Mouse (Mus musculus): ENCODE measurements around the gene Senp2.
A peak's percentile ranks its signal among the peaks of the same experiment; 100 is the strongest.

The Senp2 gene

DNA sequence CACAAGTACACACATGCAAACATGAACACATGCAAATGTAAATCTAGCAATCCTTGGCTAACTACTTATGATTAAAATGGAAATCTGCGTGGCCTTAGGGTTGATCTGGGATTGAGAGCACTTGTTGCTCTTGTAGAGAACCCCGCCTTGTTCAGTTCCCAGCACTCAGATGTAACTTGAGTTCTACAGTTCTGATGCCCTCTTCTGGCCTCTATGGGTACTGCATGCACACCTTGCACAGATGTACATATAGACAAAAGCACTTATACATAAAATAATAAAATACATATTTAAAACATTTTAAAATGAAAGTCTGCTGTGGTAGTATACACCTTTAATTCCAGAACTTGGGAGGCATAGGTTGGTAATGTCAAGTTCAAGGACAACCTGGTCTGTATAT lies 12.8 kb downstream of the Senp2 start:
- peak; percentile 38 for DNase-seq (ENCODE audit: low read depth, low spot score)

- DNase-seq (ENCODE audit: low read depth, low spot score), result no peak
These were observed 18.2 kb downstream of the Senp2 start for GRCm38 (mm10) chr16:22027474-22027873.

GRCm38 (mm10) chr16:22038554-22038953 lies 29.3 kb downstream of the Senp2 start:
- no peak for DNase-seq (ENCODE audit: low read depth, low spot score)

DNA sequence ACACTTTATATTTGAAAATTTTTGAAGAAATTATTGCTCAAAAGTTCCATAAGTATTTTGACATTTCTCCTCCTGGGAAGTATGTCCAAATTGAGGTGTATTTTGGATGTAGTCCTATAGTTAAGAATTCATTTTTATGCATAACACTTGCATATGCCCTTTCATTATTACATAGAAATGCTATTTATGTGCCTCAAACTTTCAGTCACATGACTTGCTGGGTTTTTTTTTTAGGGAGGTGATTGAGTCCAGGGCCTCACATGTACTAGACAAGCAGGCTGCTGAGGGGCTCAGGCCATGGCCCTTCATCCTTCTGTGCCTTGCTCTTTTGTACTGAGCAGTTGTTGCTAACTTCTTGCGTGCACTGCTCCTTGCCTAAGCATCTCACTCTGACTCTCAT lies 30.7 kb downstream of the Senp2 start:
- no peak for DNase-seq (ENCODE audit: low read depth, low spot score)

GRCm38 (mm10) chr16:22043830-22044229 lies 34.5 kb downstream of the Senp2 start:
- peak; percentile 12 for DNase-seq (ENCODE audit: low read depth, low spot score)

DNA sequence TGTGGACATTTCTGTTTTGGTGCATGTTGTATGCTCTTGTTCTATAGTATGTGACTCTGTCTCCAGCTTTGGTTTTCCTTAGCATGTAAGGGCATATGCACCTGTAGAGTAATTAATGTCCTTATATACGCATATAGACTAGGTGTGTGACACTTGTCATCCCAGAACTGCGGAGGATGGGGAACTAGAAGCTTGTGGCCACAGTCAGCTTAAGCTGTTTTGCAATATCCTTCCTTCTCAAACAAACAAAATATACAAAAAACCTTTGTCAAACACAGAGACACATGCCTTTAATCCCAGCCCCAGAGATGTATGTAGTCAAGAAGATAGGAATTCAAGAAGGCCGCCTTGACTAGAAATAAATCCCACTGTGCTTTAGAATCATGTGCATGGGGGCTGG lies 36.6 kb downstream of the Senp2 start:
- DNase-seq (ENCODE audit: low read depth, low spot score), result no peak

- DNase-seq (ENCODE audit: low read depth, low spot score), result no peak
These were observed 37.6 kb downstream of the Senp2 start for GRCm38 (mm10) chr16:22046739-22047366.

- no peak for DNase-seq (ENCODE audit: low read depth, low spot score)
These were observed 44.1 kb downstream of the Senp2 start for GRCm38 (mm10) chr16:22053411-22053810.

GRCm38 (mm10) chr16:22057498-22057897 lies 48.2 kb downstream of the Senp2 start:
- DNase-seq (ENCODE audit: low read depth, low spot score), result no peak

DNA sequence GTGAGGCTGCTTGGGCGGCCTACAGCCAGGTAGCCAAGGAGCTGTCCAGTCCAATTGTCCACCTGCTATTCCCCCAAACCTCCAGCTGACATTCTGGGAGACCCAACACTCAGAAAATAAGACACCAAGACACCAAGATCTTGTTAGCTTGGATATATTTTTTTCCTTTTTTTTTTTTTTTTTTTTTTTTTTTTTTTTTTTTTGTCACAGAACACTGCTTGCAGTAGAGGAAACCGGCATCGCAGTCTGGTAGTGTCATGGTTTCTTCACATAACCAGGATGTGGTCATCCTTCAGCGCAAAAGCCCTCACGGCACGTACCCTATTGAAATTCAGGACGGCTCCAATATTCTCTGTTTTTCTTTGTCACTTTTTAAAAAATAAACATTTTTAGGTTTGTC lies 49.6 kb downstream of the Senp2 start:
- no peak for DNase-seq (ENCODE audit: low read depth, low spot score)

- no peak for DNase-seq (ENCODE audit: low read depth, low spot score)
These were observed 51.1 kb downstream of the Senp2 start for GRCm38 (mm10) chr16:22060416-22060815.

DNA sequence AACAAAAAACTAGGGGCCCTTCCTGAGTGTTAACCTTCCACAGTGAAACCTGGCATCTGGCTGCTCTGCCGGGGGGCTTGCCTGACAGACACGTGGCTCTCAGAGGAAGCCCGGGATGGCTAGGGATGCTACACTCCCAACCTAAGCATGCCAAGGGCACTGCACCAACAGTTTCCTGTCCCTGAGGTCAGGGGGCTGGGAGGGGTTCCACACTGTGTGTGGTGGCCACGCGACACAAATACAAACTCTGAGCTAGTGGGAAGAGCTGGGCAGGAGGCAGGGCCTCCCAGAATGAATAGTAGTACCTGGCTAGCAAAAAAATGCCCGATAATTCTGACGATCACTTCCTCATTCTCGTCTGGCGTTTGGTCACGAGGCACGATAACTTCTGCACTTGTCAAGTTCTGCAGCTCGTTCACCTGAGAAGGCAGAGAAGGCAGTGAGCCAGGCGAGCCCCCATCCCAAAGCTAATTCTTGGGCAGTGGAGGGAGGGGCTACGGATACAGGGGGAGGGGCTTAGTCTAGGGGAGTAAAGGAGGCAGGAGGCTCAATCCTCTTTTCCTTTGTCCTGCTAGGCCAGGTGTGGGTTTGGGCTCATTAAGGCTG lies 52.4 kb downstream of the Senp2 start:
- peak; percentile 82 for DNase-seq (ENCODE audit: low read depth, low spot score)

DNA sequence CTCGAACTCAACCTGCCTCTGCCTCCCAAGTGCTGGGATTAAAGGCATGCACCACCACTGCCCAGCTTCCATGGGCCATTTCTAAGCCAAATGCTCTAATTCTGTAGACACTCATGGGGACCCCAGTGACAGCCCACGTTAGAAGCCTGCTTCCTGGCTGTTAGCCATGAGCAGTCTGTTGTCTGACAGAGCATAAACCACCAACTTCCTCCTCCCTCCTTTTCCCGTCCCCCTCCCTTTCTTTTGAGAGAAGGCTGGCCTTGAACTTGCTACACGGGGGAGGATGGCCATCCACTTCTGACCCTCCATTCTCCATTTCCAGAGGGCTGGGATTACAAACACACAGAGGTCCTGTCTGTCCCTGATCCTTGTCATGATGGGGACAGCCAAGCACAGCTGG lies 53.0 kb downstream of the Senp2 start:
- DNase-seq (ENCODE audit: low read depth, low spot score), result no peak

DNA sequence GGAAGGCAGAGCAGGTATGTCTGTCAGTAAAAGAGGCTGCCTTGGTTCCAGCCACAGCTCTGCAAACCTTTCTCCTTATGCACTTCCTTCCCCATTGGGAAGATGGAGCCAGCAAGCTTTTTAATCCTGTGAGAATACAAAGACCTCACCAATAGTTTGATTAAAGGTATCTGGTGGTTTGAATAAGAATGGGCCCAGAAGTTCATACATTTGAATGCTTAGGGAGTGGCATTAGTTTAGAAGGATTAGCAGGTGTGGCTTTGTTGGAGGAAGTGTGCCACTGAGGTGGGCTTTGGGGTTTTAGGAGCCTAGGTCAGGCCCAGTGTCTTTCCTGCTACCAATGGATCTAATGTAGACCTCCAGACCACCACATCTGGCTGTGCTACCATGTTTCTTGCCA lies 56.3 kb downstream of the Senp2 start:
- no peak for DNase-seq (ENCODE audit: low read depth, low spot score)

DNA sequence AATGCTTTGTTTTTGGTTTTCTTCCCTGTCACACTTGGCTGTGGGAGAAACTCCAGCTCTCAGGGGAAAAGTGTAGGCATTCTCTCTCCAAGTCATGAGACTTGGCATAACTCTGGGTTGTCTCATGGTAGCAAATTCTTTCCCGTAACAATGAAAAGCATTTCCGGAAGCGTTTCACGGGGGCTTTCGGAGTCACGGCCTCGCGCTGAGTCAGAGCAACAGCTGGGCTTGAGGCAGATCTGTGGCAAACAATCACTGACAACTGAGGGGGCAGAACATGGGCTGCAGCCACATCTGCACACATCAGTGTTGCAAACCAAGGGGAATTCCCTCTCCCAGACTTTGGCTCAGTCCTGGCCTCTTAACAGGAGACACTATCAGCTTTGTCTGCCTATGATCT lies 58.1 kb downstream of the Senp2 start:
- DNase-seq (ENCODE audit: low read depth, low spot score), result no peak

DNA sequence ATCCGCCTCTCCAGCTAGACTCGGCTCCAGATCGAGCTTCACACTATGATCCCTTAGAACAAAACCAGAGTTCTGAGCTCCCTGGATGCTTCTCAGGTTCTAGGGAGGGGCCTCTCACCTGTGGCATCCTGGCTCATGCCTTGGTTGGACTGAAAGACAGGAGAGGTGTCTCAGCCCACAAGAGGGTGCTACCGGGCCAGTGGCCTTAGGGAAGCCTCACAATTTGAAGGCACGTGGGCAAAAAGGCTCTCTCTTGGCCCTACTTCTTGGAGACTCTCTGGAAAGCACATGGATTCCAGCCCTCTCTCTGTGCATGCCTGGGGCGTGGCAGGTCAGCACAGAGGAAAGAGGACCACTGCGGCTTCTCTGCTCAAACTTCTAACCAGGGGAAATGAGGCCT lies 62.1 kb downstream of the Senp2 start:
- peak; percentile 35 for DNase-seq (ENCODE audit: low read depth, low spot score)

DNA sequence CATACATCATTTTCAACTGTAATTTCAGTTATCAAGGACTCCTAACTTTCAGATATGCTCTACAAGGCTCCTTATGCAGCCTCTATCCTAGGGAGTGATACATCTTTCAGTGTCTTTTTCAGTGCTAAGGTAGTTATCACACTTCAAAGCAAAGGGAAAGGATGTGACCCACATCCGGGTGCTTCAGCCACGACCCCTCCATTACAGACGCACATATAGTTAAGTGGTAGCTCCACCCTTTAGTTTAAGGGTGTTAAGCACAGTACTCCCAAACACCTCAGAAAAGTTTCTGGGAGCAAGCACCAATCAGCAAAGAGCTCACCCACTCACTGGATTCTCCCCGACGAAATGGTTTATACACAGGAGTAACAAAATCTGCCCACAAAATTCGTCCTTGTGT lies 65.8 kb downstream of the Senp2 start:
- DNase-seq (ENCODE audit: low read depth, low spot score), result no peak

GRCm38 (mm10) chr16:22075829-22076619 lies 66.7 kb downstream of the Senp2 start:
- peak; percentile 10 for DNase-seq (ENCODE audit: low read depth, low spot score)

GRCm38 (mm10) chr16:22076620-22076941 lies 67.3 kb downstream of the Senp2 start:
- no peak for DNase-seq (ENCODE audit: low read depth, low spot score)

- DNase-seq (ENCODE audit: low read depth, low spot score), result no peak
These were observed 70.9 kb downstream of the Senp2 start for GRCm38 (mm10) chr16:22080125-22080710.

GRCm38 (mm10) chr16:22085411-22085810 lies 76.1 kb downstream of the Senp2 start:
- DNase-seq (ENCODE audit: low read depth, low spot score), result no peak

DNA sequence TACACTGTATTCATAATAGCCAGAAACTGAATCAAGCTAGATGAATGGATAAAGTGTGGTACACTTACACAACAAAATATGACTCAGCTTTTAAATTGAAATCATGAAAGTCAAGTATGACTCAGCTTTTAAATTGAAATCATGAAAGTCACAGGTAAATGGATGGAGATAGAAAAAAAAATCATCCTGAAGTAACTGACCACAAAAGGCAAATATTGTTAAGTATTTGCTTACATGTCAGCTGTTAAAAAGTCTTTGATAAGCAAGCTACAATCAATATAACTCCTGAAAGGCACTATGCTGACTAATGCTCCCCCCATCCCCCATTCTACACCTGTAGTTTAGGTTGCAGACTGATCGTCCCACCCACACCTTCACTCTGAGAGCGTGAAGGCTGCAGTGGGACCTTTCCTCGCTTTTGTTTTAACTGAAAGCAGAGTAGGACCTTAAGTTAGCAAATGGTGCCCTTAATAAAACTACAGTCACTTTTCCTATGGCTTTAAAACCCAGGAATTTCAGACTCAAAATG lies 82.0 kb downstream of the Senp2 start:
- DNase-seq (ENCODE audit: low read depth, low spot score), result no peak

Data from A20 (cell line).